Mouse (Mus musculus): ENCODE results near the gene Ric3.

- TF ChIP-seq EP300 (IDR thresholded peaks at IDR 0.05), result no peak
- TF ChIP-seq CTCF (IDR thresholded peaks at IDR 0.05), result no peak
Observed at GRCm38 (mm10) chr7:109059536-109059935, 23.6 kb downstream of the Ric3 start.
